Mouse (Mus musculus): Measurements from ENCODE around the gene Gm44805.

GRCm38 (mm10) chr7:19664955-19665841 is 16.0 kb downstream of the Gm44805 start, which contains the start of gene Clptm1:
- TF ChIP-seq CTCF (IDR thresholded peaks at IDR 0.05; ENCODE audit: control insufficient read depth, insufficient read depth, low read length): 0 out of 2 replicates have a peak, but pooled peaks have one; percentile 22
- TF ChIP-seq POLR2A (IDR thresholded peaks at IDR 0.05; ENCODE audit: borderline replicate concordance, control insufficient read depth, low read depth, low read length): peak; percentile 75; the same call in 1 of the 2 replicates

Measured in bone marrow, adult 2 months (tissue).